Mouse (Mus musculus) cerebellum, adult 9-10 months (tissue): Measurements from ENCODE around the gene Rplp2.

Experiments
- DNase-seq: peaks from one replicate; pipeline ENCODE4 v3.0.0; 2022

Rplp2 gene

GRCm38 (mm10) chr7:141485186-141485585 is 38.0 kb downstream of the Rplp2 start:
- DNase-seq = no peak

GRCm38 (mm10) chr7:141485606-141486005 is 38.4 kb downstream of the Rplp2 start:
- DNase-seq = peak; percentile 99

GRCm38 (mm10) chr7:141486239-141486638 is 39.1 kb downstream of the Rplp2 start:
- DNase-seq = no peak

- DNase-seq = no peak
Measured at GRCm38 (mm10) chr7:141487141-141487540, 40.0 kb downstream of the Rplp2 start.

GRCm38 (mm10) chr7:141491151-141491550 is 44.0 kb downstream of the Rplp2 start:
- no peak for DNase-seq

- peak; percentile 77 for DNase-seq
Measured at GRCm38 (mm10) chr7:141492738-141493137, 45.6 kb downstream of the Rplp2 start.

GRCm38 (mm10) chr7:141493729-141494128 is 46.6 kb downstream of the Rplp2 start:
- no peak for DNase-seq

- DNase-seq = peak; percentile 60
Measured at GRCm38 (mm10) chr7:141495379-141495778, 48.2 kb downstream of the Rplp2 start.

- peak; percentile 57 for DNase-seq
Measured at GRCm38 (mm10) chr7:141495940-141496339, 48.8 kb downstream of the Rplp2 start.

- DNase-seq = peak; percentile 58
Measured at GRCm38 (mm10) chr7:141497600-141497999, 50.4 kb downstream of the Rplp2 start.
